Mouse (Mus musculus): ENCODE measurements around the gene Phactr3.

Phactr3 gene

GRCm38 (mm10) chr2:178257117-178257825 is 138.5 kb downstream of the Phactr3 start:
- no peak for DNase-seq (ENCODE audit: low spot score)

- no peak for DNase-seq (ENCODE audit: low spot score)
These were observed 139.3 kb downstream of the Phactr3 start for GRCm38 (mm10) chr2:178257986-178258555.

- no peak for DNase-seq (ENCODE audit: low spot score)
These were observed 144.3 kb downstream of the Phactr3 start for GRCm38 (mm10) chr2:178263055-178263454.

- peak; percentile 91 for DNase-seq (ENCODE audit: low spot score)
These were observed 145.6 kb downstream of the Phactr3 start for GRCm38 (mm10) chr2:178264389-178264788.

GRCm38 (mm10) chr2:178265454-178265853 is 146.7 kb downstream of the Phactr3 start:
- no peak for DNase-seq (ENCODE audit: low spot score)

GRCm38 (mm10) chr2:178270794-178271193 is 152.0 kb downstream of the Phactr3 start:
- DNase-seq (ENCODE audit: low spot score): no peak

GRCm38 (mm10) chr2:178272350-178272749 is 153.6 kb downstream of the Phactr3 start:
- DNase-seq (ENCODE audit: low spot score): no peak

- DNase-seq (ENCODE audit: low spot score): no peak
These were observed 155.4 kb downstream of the Phactr3 start for GRCm38 (mm10) chr2:178274126-178274525.

GRCm38 (mm10) chr2:178277206-178277605 is 158.4 kb downstream of the Phactr3 start:
- peak; percentile 86 for DNase-seq (ENCODE audit: low spot score)

GRCm38 (mm10) chr2:178281183-178281582 is 162.4 kb downstream of the Phactr3 start:
- DNase-seq (ENCODE audit: low spot score): no peak

GRCm38 (mm10) chr2:178287285-178287684 is 168.5 kb downstream of the Phactr3 start:
- DNase-seq (ENCODE audit: low spot score): peak; percentile 56

GRCm38 (mm10) chr2:178288666-178289065 is 169.9 kb downstream of the Phactr3 start:
- DNase-seq (ENCODE audit: low spot score): no peak

- no peak for DNase-seq (ENCODE audit: low spot score)
These were observed 184.8 kb downstream of the Phactr3 start for GRCm38 (mm10) chr2:178303453-178304187.

- DNase-seq (ENCODE audit: low spot score): no peak
These were observed 185.4 kb downstream of the Phactr3 start for GRCm38 (mm10) chr2:178304188-178304529.

- no peak for DNase-seq (ENCODE audit: low spot score)
These were observed 185.9 kb downstream of the Phactr3 start for GRCm38 (mm10) chr2:178304669-178305068.

- no peak for DNase-seq (ENCODE audit: low spot score)
These were observed 194.8 kb downstream of the Phactr3 start for GRCm38 (mm10) chr2:178313539-178313938.

GRCm38 (mm10) chr2:178316281-178316680 is 197.5 kb downstream of the Phactr3 start:
- no peak for DNase-seq (ENCODE audit: low spot score)

- DNase-seq (ENCODE audit: low spot score): peak; percentile 31
These were observed 201.0 kb downstream of the Phactr3 start for GRCm38 (mm10) chr2:178319766-178320165.

- DNase-seq (ENCODE audit: low spot score): no peak
These were observed 202.5 kb downstream of the Phactr3 start for GRCm38 (mm10) chr2:178321271-178321670.

GRCm38 (mm10) chr2:178324410-178324809 is 205.6 kb downstream of the Phactr3 start:
- DNase-seq (ENCODE audit: low spot score): no peak

- DNase-seq (ENCODE audit: low spot score): no peak
These were observed 206.0 kb downstream of the Phactr3 start for GRCm38 (mm10) chr2:178324818-178325217.

- DNase-seq (ENCODE audit: low spot score): no peak
These were observed 207.3 kb downstream of the Phactr3 start for GRCm38 (mm10) chr2:178326067-178326466.

Data from testis, postnatal 10 days (tissue).